Mouse (Mus musculus): ENCODE results near the gene Grk3. TPM values are rescaled to one million over a fixed set of nuclear protein-coding genes. Genes with fewer than 3 reads are reported as not detected.

Grk3 gene
- polyA plus RNA-seq, 3 experiments from 2014 or later: 0.36 to 0.59 (median 0.50) TPM

DNA sequence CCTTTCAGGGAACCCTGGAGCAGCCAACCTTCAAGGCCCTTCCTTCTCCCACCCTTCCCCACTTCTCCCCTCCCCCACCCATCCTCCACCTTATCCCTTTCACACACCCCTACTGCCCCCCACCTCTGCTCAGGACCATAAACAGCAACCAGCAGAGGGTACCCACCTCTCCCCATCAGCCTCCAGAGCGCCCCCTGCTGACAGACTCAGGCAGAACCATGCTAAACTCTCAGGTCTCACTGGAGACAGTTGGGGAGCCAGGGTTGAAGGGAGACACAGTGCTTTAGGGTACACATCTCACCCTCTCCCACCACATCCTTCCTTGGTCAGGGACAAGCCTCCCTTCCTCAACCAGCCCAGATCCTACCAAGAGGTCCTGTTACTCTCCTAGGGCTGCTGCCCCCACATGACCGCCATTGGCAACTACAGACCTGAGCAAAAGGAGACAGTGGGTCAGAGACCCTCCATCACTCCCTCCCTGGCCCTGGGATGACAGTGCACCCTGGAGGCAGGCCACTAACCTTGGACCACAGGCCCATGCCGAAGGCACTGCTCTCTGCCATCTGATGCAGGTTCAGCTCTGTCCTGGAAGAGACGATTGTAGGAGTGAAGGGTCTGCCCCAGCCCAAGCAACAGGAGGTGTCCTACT lies 150.7 kb downstream of the Grk3 start:
- ATAC-seq: no peak

Other genes with a start within 250 kb of the Grk3 start
- not detected for gene Myo18b, start 119.4 kb downstream of the Grk3 start, polyA plus RNA-seq (2017; shearing (Covaris generic))
- gene Crybb2, start 54.3 kb upstream of the Grk3 start, polyA plus RNA-seq (2017; shearing (Covaris generic)): not detected
- 1 to 10 TPM in 1 of 3 experiments, not detected in 2; 1.3 TPM for gene Crybb3, start 65.8 kb upstream of the Grk3 start, polyA plus RNA-seq (2017; shearing (Covaris generic))
- gene 2900026A02Rik, start 205.4 kb upstream of the Grk3 start, polyA plus RNA-seq (2017; shearing (Covaris generic)): 1 to 10 TPM; 1.4 to 3.2 (median 1.4) TPM
- gene Tmem211, start 211.1 kb upstream of the Grk3 start, polyA plus RNA-seq (2017; shearing (Covaris generic)): not detected